Mouse (Mus musculus) c-Kit-positive CD71-positive TER-119-negative erythroid progenitor cells, embryonic 14.5 days (primary cell): Measurements from ENCODE around the gene Aifm1.

Source experiments
- DNase-seq: peaks from one replicate; pipeline ENCODE4 v3.0.0-alpha.2; 2013; ENCODE audit warnings: low read depth

The Aifm1 gene

DNA sequence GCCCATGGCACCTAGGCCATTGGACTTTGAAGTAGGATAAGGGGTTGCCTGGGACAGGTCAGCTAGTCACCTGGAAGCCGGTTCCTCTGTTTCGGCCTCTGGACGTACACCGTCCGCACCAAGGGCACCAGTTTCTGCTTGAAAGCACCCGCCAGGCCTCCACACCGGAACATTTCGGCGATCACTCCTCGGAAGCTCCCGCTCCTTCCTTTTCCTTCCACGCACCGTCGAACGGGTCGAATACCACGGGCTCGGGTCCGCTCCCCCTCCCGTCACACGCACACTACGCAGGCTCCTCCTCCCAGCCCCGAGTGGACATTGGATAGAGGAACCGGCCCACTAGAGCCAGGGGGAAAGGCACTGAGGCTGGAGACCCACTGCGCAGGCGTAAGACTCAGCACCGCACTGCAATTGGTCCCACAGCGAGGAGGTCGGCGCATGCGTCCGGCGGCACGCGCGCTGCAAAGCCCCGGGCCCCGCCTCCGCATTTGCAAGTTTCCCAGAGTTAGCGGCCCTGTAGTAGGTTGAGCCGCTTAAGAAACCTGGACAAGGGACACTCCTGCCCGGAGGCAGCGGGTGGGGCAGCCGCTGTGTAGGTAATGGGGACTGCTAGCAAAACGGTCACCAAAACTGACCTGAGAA is at the start of gene Aifm1:
TSS of gene Aifm1 (minus strand) at position 398 of the 642 bp plus-strand sequence.
- DNase-seq = peak; percentile 82

DNA sequence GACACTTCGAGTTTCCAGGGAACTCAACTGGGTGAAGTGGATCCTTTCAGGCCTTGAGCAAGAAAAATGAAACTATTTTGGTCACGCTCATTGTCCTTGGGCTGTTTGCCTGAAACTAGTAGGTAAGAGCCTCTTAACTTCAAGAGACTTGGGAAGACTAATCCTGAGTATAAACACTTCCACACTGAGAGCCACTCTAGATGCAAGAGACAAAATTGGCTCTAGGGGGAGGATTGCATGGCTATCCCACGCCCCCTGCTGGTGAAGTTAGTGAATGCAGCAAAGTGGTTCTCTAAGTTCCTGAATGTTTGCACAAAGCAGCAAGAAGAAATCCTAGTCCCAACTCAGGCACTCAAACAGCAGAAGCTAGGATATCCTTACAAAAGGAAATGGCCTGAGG is 18.8 kb upstream of the Aifm1 start:
- peak; percentile 40 for DNase-seq

DNA sequence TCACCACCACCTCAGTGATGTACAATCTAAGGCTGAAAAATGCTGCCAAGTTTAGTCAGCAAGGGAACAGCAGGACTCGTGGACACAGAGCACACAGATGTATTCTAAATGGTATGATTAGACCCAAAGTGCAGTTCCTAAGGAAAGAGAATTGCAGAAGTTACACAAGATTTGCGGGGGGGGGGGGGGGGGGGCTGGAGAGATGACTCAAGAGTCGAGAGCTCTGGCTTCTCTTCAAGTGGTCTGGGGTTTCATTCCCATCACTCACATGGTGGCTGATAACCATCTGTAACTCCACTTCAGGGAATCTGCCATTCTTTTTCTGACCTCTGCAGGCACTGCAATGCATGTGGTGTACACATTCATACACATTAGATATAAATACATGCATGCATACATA is 13.1 kb upstream of the Aifm1 start:
- DNase-seq = no peak

DNA sequence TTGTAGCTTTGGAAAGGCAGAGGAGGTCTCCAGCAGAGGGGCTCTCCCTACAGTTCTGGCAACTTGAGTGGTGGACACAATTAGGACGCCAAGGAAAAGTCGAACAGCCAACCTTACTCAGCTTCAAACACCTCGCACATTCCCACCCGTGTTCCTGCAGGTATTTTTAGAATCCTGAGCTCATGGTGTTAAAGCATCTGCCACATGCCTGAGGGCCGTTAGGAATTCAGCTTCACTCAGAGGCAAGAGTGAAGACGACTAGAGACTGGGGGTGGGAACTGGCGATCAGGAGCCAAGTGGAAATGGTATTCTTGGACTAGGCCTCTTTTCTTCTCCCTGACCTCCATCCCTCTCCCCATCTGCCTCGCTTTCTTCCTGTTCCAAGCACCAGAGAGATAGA is 12.5 kb upstream of the Aifm1 start:
- no peak for DNase-seq

DNA sequence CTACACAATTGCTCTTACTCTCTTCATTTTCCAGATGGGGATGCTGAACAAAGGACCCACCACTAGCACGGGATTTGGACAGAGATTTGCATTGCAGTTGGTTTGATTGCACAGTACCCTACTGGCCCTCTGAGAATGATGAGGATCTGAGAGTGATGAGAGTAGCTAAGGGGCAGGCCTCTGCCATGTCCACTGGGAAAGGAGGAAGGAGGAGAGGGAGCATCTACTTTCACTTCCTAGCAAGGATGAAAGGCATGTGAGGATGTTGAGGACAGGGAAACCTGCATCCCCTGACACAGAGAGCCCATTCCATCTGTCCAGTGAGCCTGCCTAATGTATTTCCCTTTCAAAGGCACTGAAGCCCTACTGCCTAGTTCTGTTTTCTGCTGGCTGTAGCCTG is 12.0 kb upstream of the Aifm1 start:
- DNase-seq = no peak

DNA sequence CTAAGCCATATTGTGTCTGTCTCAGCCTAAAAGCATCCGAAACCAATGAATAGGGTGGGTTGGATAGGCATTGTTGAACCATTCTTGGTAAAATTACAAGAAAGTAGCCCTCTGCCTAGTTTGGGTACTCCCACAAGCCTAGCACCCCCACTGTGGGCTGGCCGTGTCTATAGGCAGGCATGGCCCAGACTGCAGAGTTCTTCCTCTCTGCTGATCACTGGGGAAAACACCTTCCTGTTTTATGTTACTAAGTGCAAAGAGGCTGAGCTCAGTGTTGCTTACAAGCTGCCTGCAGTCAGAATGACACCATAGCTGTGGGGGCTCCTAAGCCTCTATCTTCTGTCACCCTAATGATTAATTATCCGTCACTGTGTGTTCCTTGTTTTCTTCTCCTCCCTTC is 10.1 kb upstream of the Aifm1 start:
- DNase-seq = no peak

DNA sequence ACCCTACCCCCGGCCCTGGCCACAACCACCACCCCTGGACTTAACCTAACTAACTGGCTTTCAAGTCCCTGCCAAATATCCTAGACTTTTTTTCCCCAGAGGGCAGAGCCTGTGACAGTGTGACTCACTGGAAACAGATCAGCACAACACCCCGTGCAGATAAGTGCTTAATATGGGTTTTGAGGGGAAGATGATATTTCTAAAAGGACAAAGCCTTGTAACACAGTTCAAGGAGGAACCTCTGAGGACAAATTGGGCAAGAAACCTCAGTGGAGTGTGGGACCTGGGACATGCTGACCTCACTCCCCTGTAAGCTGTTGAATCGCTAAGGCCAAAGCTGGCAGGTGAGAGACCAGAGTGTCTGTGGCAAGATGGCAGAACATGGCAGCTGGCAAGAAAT is 8.3 kb upstream of the Aifm1 start:
- no peak for DNase-seq

DNA sequence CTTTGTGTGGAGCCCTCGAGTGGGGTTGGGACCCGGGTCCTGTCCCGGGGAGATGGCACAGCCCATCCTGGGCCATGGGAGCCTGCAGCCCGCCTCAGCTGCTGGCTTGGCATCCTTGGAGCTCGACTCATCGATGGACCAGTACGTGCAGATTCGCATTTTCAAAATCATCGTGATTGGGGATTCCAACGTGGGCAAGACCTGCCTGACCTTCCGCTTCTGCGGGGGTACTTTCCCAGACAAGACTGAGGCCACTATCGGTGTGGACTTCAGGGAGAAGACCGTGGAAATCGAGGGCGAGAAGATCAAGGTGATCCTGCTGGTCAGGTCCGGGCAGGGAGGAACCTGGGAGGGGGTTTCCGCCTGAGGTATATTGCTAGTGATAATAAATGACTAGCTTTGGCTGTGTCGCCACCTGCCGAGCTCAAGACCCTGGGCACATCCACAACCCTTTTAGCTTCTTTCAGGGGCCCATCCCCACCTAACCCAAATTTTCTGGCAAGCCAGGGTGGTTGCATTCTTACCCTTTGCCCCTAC is 6.3 kb upstream of the Aifm1 start:
- no peak for DNase-seq

DNA sequence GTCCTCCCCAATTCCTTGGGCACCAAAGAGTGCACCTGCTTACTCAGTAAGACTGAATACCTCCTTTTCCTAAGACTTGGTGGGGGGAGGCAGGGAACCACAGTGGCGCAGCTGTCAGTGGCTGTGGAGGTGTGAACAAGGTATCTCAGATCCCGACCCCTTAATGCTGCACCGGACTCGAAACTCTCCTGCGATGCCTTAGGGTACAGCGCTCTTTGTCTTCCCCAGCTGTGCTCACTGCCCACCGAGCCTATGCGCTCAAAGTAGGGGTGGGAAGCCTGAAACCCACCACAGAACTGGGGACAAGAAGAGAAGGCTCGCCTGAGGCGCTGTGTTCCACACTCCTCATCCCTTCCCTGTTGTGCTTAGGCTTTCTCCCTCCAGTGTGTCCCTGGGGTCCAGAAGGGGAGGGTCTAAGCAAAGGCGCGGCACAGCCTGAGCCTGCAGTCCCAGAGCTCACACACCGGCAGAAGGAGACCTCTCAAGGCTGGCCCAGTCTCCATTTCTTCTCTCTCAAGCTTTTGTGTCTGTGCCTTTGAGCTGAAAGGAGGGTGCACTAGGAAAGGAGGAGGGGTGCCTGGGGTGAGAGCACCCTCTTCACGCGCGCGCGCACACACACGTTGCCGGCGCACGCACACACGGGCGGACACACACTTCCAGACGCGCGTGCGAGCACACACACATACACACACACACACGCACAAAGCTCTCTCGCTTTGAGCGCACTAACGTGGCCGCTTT is 5.6 kb upstream of the Aifm1 start, which contains the start of gene Rab33a:
TSS of gene Rab33a (plus strand) at position 478 of the 741 bp plus-strand sequence.
- DNase-seq = no peak

DNA sequence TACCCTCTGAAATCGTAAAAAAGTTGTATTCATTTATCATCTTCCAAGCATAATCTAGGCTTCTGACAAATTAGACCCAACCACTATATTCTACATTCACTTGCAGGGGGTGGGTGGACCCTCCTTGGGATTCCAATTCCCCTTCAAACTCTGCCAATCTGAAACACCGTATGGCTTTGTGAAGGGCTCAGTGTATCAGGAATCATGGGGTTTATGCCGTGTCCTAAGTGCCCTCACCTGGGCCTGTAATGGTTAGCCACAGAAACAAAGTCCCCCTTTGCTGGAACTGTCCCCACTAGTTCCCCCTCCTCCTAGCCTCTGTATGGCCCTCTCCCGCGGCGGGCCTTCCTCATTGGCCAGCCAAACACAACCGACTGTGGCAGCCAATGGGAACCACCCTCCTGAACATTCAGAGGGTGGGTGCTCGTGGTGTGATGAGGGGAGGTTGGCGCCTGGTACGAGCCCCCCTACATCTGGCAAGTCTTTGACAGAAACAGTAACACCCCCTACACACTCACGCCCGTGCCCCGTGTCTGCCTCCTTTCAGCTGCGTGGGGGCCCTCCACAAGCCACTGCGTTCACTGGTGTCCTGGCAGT is 4.9 kb upstream of the Aifm1 start:
- no peak for DNase-seq

DNA sequence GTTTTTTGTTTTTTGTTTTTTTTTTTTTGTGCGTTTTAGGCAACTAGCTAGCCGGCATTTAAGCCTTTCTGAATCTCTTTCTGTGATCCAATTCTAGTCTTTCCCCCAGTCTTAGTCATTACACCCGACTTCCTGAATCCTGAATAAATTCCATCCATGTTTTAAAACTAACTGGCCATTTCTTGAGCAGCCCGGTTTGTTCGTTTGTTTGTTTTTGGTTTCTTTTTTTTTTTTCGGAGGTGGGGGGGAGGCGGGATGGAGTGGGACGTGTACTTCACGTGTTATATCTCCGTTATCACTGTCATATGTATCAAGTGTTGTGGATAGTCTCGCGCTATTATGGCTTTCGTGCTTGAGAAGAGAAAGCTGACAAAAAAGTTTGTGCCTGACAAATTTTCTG is 461 bp upstream of the Aifm1 start:
- peak; percentile 38 for DNase-seq

DNA sequence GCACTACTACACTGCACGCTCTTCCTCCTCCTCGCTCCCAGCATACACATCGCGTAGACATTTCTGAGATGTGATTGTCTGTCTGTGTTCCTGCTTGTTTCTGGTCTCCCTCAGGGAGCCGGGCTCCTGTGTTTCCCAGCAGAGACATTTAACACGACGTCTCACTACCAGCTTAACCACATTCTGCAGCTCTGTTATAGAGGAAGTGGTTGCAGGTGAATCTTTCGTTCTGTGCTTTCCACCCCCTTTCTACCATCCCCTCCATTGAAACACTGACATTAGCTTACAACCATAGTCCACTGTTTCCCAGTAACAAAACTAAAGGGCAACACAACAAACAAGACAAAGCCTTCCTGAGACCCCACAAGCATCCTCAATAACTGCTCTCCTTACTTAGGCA is 19.6 kb downstream of the Aifm1 start:
- DNase-seq = no peak

DNA sequence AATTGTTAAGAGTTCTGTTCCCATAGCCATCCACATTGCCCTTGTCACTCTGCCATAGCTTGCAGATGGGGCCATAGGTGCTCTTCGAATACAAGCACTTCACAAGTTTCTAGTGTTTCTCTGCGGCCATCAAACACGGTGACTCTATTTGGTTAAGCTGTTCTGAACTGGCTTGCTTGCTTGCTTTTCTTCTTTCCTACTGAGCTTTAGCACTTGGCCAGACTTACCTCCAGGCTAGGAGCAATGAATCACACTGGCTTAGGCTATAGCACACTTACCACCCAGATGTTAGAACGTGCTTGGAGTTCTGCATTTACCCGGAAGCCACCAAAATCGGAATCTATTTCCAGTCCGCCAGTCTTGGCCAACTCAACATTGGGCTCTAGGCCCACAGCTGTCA is 31.7 kb downstream of the Aifm1 start:
- no peak for DNase-seq

DNA sequence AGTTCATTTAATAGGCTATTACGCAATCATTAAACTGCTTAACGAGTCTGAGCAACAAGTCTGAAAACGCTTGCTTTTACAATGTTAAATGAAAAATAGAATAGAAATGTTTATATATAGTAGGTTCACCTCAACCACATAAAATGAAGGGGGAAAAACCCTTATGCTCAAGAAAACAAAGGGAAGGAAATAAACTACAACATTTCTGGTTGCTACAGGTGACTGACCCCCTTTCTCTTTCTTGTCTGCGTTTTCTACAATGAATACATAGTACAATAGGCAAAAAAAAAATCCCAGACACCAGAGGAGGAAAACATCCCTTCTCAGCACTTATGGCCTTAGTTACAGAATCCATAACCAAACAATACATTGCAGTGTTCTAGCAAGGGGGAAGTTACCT is 32.3 kb downstream of the Aifm1 start:
- no peak for DNase-seq

DNA sequence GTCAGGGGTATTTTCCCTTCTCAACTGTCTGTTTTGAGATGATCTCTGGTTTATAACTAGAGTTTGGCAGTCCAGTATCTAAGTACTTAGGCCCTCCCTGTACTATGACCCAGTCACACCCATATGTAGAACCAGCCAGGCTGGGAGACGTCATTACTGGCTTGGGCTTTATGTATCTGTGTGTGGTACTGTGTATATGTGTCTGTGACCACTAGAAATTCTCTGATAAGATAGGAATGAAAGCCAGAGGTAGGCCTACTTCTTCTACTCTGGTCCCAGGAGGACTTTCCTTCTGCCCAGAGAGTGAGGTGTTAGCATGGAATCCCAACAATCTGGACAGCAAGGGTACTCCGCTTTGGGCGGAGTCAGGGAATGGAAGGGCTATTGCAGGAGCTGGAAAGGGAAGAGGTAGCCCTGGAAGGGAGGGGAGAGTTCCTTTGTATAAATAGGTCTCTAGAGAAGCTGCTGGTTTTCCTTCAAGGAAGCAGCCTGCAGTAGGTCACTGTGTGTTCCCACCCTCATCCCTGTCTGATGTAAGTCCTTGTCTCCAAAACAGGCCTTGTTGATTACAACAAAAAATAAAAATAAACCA is 45.9 kb downstream of the Aifm1 start:
- DNase-seq = no peak

DNA sequence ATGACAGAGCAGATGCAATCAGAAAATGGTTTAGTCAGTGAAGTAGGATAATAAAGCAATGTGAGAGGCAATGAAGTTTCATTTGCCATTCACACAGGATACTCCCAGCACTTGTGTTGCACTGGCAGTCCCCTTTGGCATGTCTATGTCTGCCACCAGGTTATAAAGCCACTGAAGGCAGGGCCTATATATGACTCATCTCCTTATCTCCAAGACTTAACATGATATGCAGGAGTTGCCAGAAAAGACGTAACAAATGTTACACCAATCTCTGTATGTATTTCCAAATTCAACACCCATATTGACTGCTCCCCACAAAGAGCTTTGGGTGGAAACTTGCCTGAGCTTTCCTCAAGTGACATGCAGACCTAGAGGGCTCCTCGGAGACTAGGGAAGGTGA is 47.2 kb downstream of the Aifm1 start:
- no peak for DNase-seq

DNA sequence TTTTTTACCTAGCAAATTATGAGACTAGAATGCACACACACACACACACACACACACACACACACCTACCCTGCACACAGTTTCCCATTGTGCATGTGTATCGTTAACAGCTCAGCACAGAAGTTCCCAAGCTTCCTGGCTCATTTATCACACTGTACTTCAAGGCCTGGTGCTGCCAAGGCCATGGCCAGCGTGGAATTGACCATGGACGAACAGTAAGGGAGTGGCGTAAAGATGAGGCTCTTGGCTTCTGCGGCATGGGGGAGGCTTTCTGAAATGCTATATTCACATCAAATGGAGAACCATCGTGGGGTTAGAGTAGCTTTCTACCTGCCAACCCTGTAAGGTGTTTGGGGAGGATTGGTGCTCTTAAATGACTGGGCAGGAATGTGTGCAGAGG is 48.9 kb downstream of the Aifm1 start:
- DNase-seq = no peak

DNA sequence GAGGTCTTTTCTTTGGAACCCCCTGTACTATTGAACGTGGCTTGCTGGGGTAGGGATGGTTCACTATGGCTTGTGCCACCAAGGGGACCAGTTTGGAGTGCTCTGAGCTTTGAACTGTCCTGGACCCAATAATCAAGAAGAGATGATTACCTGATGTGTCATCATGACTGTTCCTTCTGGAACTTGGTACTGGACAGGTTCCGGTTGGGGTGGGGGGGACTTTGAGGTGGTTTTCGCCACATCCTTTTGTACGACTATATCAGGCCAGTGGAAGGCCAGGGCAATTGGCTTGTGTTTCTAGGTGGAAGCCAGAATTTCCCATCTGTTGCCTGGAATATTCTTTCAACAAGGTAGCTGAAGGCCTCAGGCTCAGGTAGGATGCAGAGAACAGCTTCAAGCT is 49.7 kb downstream of the Aifm1 start:
- no peak for DNase-seq

DNA sequence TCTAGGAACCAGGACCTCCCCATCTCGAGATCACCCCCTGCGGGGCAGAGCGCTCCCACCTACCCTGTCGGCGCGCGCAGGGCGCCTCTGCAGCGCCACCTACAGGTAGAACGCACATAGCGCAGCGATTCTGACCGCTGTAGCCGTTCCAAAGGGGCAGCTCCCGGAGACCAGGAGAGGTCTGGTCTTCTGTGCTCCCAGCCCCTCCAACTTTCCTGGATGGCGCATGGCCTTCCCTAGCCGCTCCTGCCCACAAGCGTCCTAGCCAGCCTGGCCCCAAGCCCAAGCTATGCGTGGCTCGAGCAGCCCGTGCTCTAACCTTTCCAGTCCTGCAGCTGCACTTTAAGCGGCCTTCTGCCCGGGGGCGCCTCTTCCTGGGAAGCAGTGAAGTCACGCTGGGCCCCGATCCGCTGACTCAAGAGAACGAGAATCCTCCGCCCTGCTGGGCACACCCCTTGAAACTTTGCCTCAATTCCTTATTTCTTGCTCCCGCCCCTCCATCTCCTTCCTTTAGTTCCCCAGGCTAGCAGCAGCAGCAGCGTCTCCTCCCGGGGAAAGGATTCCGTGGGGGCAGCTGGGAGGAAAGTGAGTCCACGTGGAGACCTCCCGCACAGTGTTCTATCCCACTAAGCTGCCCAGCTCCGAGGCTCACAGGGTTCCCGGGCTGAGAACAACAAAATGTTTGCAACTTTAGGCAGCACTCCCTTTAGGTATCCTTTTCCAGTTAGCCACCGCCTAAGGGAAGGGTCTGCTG is 50.4 kb downstream of the Aifm1 start, which contains the start of gene Elf4:
TSS of gene Elf4 (minus strand) at position 379 of the 754 bp plus-strand sequence.
- DNase-seq = peak; percentile 44

DNA sequence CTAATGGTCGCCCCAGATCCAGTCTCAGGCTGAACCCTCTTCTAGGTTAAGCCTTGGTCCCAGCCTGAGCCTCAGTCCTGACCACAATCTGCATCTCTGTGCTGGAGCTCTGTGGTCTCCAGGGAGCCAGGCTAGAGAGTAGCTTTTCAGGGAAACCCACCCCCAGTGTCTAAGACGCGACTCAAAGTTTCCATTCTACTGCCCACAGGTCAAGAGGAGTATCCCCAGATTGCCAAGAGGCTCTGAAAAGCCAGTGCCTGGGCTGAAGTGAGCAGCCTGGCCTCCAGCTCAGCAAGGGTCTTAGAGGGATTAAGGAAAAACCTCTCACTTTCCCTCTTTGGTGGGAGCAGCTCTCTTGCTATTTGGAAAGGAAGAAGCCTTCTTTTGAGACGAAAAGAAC is 51.1 kb downstream of the Aifm1 start:
- no peak for DNase-seq

DNA sequence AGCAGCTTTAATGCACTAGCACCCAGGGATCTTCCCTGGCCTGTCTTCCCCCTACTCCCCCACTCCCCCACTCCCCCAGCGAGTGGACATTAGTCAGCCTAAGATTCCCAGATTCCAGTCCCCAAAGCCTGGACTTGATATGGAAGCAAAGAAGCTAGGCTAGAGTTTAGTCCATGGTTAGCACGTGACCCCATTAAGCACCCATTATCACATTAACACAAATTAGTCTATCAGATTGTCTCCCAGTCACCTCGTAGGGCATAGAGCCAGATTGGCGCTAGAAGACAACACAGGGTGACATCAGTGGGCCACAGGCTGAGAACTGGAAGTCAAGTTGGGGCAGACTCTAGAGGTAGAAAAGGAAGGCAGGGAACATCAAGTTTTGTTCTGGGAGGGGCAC is 52.4 kb downstream of the Aifm1 start:
- DNase-seq = no peak

DNA sequence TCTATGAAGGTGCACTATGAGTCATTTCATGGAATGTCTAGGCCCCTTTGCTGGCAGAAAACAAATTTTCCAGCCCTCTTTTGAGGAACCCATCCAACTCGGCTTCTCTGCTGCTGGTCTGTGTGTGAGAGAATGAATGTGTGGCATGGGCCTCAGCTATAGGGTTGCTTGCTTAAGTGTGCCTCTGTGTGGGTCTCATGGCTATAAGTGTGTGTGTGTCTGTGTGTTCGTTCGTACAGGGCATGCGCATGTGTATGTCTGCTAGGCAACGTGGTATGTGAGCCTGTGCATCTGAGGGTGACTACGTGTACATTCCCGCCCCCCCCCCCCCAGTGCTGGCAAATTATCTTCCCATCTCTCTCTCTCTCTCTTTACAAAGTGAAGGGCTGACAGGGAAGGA is 52.9 kb downstream of the Aifm1 start:
- DNase-seq = no peak
